Mouse (Mus musculus): ENCODE measurements around the gene Rab4b. TPM values are rescaled to one million over a fixed set of nuclear protein-coding genes. Genes with fewer than 3 reads are reported as not detected.

The Rab4b gene
- polyA plus RNA-seq, 1 experiment from 2014 or later, result 96.2 TPM

DNA sequence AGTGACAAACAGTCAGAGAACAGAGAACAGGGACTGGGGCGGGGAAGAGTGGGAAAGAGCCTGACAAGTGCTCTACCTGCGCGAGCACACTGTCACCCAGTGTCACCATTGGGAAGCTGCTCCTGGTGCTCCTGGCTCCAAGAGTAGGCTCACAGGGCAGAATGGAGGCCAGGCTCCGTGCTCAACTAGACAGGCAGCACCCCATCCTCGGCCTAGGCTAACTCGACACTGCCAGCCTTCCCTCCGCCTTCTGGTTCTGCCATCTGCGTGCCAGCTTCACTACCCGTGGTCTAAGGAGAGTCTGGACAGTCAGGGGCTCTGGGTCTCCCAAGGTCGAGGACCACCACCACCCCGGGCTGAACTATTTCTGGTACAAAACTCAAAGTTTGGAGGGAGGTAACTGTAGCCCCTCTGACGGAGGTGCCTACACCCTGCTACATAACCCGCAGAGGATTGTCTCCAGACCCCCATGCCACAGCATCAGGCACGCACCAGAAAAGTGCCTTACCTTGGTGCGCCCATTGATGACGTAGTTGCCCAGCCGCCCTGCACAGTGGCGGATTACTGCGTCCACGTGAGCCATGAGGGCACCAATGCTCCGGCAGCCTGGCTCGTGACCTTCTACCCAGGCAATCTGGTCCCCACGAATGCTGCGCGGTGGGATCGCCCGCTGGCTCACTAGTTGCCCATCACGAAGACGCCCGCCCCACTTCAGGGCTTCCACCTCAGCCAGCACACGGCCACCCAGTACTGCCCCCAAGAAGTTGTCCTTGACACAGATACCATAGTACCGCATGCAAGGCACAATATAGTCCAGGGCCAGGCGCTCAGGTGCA lies 14.4 kb downstream of the Rab4b start:
- no peak for TF ChIP-seq CTCF (IDR thresholded peaks at IDR 0.05; ENCODE audit: low read depth)
- peaks cover 26% of the 10 kb centered on the region for H3K36me3 ChIP-seq (ENCODE audit: control insufficient read depth, insufficient read depth)
- H3K27me3 ChIP-seq (replicated peaks; ENCODE audit: control insufficient read depth, insufficient read depth, low read length), result no peaks in the 10 kb centered on the region
- no peak overlapping the region for H3K4me3 ChIP-seq (ENCODE audit: low read depth, low read length)
- peak overlapping the region; percentile 77 for H3K4me2 ChIP-seq (replicated peaks; ENCODE audit: low read depth)
- no peak for ATAC-seq
- WGBS, result 75% methylated on average over 33 of the region's 33 CpGs
- peak overlapping the region; percentile 86; the same call in 1 of the 2 replicates for H3K9ac ChIP-seq (ENCODE audit: low read depth, low read length)
- H3K4me1 ChIP-seq (replicated peaks; ENCODE audit: control insufficient read depth, insufficient read depth, low read length), result peaks cover 15% of the 10 kb centered on the region
- H3K9me3 ChIP-seq (ENCODE audit: control insufficient read depth), result no peaks in the 10 kb centered on the region
- no peak overlapping the region; the same call in 1 of the 2 replicates for H3K27ac ChIP-seq (ENCODE audit: low read depth, low read length)

DNA sequence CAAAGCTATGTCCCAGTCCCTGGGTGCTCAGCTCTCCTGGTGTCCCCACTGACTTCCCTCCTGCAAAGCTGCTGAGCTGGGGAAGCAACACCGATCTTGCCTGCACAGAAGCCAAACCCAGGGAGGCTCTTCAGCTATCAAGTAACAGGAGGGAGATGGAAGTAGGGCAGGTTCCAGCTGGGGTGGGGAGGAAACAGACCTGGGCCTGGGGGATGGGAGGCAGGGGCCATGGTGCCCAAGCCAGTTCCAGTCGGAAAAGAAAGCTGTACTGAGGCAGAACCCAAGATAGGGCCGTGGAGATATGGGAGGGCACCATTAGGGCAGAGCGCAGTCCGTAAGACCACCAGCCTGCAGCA lies 15.3 kb downstream of the Rab4b start:
- Histone ChIP-seq H3K4me1 (replicated peaks; ENCODE audit: control insufficient read depth, insufficient read depth, low read length) (peaks cover 15% of the 10 kb centered on the region), H3K27ac (ENCODE audit: low read depth, low read length) (no peak overlapping the region; the same call in 1 of the 2 replicates)
- WGBS, result 66% methylated on average over 5 of the region's 5 CpGs

DNA sequence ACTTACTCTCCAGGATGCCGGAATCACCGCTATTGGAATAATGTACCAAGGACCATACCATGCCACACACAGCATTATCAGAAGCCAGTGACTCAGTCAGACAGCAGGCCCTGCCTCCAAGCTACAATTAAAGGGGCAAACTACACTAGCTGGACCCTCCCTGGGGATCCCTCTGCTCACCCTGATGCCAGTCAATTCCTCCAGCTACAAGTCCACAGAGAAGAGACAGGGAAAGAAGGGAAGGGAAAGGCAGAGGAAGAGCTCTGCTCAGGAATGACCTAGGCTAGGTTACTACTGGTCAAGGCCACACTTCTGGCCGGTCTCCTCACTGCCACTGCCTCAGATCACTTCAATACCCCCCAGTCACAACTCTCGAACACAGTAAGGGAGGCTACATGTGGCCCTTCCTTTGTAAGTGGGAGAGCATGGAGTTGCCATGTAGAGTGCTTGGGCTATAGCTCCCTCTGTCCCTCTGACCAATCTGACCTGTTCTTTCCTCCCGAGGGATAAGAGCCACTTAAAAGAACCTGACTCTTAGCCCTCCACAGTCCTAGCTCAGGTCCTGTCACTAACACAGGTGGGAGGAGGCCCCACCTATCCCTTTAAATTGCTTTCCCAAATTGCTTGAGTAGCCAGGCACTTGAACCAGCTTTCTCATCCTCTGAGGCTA lies 15.8 kb downstream of the Rab4b start:
- H3K4me1 ChIP-seq (replicated peaks; ENCODE audit: control insufficient read depth, insufficient read depth, low read length), result peaks cover 15% of the 10 kb centered on the region
- no peak overlapping the region for H3K4me3 ChIP-seq (ENCODE audit: low read depth, low read length)
- WGBS, result 74% methylated on average over 5 of the region's 5 CpGs

More for the DNA sequence above, 15.3 kb downstream of the Rab4b start:
- Histone ChIP-seq H3K4me2 (replicated peaks; ENCODE audit: low read depth) (peak overlapping the region; percentile 77; the same call in 1 of the 2 replicates), H3K27me3 (replicated peaks; ENCODE audit: control insufficient read depth, insufficient read depth, low read length) (no peaks in the 10 kb centered on the region), H3K9me3 (ENCODE audit: control insufficient read depth) (no peaks in the 10 kb centered on the region), H3K36me3 (ENCODE audit: control insufficient read depth, insufficient read depth) (peaks cover 35% of the 10 kb centered on the region), H3K9ac (ENCODE audit: low read depth, low read length) (no peak overlapping the region), H3K4me3 (ENCODE audit: low read depth, low read length) (no peak overlapping the region)
- no peak for ATAC-seq
- TF ChIP-seq CTCF (IDR thresholded peaks at IDR 0.05; ENCODE audit: low read depth), result no peak

DNA sequence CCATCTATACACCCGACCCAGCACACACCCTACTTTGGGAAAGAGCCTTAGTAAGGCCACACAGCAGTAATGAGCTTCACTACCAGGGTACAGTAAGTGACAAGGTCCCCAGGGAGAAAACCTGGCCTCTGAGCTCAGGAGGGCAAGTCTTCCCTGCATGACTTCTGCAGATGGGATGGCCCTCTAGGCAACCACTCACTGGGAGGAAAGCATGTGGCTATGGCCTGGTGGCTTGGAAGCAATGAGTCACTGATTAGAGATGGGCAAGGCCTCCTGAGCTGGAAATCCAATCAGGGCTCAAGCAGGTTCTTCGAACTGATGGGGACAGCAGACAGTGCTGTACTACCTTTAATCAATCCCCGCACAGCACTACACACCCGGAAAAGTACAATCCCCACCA lies 17.0 kb downstream of the Rab4b start:
- Histone ChIP-seq H3K27ac (ENCODE audit: low read depth, low read length) (no peak overlapping the region), H3K4me2 (replicated peaks; ENCODE audit: low read depth) (no peak overlapping the region), H3K9ac (ENCODE audit: low read depth, low read length) (no peak overlapping the region), H3K4me3 (ENCODE audit: low read depth, low read length) (no peak overlapping the region), H3K9me3 (ENCODE audit: control insufficient read depth) (no peaks in the 10 kb centered on the region), H3K27me3 (replicated peaks; ENCODE audit: control insufficient read depth, insufficient read depth, low read length) (no peaks in the 10 kb centered on the region), H3K4me1 (replicated peaks; ENCODE audit: control insufficient read depth, insufficient read depth, low read length) (peaks cover 15% of the 10 kb centered on the region), H3K36me3 (ENCODE audit: control insufficient read depth, insufficient read depth) (peaks cover 49% of the 10 kb centered on the region)
- no peak for ATAC-seq
- TF ChIP-seq CTCF (IDR thresholded peaks at IDR 0.05; ENCODE audit: low read depth), result no peak
- 64% methylated on average over 4 of the region's 4 CpGs for WGBS

More for the DNA sequence above, 15.8 kb downstream of the Rab4b start:
- Histone ChIP-seq H3K27ac (ENCODE audit: low read depth, low read length) (no peak overlapping the region; the same call in 1 of the 2 replicates), H3K27me3 (replicated peaks; ENCODE audit: control insufficient read depth, insufficient read depth, low read length) (no peaks in the 10 kb centered on the region), H3K36me3 (ENCODE audit: control insufficient read depth, insufficient read depth) (peaks cover 40% of the 10 kb centered on the region), H3K4me2 (replicated peaks; ENCODE audit: low read depth) (peak overlapping the region; percentile 77; the same call in 1 of the 2 replicates), H3K9ac (ENCODE audit: low read depth, low read length) (peak overlapping the region; percentile 7; the same call in 1 of the 2 replicates), H3K9me3 (ENCODE audit: control insufficient read depth) (no peaks in the 10 kb centered on the region)
- ATAC-seq, result no peak
- TF ChIP-seq CTCF (IDR thresholded peaks at IDR 0.05; ENCODE audit: low read depth), result no peak

DNA sequence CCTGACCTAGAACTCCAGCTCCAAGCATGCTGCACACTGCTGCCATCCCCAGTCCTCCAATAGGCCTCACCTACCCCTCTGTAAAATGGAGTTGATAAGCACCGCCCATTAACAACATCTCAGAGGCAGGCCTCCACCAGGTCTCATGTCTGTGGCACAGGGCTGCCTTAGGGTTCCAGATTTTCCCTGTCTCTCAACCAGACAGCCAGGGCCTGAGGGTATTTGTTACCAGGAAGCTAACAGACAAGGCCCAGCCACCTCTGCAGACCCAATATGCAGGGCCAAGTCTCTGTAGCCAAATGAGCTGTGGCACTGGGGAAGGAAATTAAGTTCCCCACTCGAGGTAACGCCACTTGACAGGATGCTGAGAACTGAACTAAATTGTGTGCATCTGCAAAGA lies 17.8 kb downstream of the Rab4b start:
- H3K9ac ChIP-seq (ENCODE audit: low read depth, low read length), result no peak overlapping the region
- H3K4me1 ChIP-seq (replicated peaks; ENCODE audit: control insufficient read depth, insufficient read depth, low read length), result peaks cover 15% of the 10 kb centered on the region
- WGBS, result 76% methylated on average over 3 of the region's 3 CpGs

DNA sequence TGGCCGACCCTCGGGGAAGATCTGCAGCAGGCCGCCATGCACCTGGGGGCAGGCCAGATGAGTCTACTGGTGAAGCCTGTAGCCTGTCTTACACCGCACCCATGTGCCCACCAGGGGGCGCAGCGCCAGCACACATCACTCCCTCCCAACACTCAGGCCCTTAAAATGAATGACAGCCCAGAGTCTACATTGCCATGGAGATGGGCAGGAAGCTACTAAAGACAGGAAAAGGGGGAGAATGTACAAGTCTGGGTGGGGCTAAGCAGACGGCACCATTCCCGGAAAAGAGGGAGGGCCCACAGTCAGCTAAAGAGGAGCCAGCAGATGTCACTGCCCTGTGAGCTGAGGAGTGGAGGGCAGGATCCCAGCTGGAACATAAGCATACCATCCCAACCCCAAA lies 18.8 kb downstream of the Rab4b start:
- WGBS, result 15% methylated on average over 8 of the region's 8 CpGs
- Histone ChIP-seq H3K9ac (ENCODE audit: low read depth, low read length) (no peak overlapping the region), H3K27me3 (replicated peaks; ENCODE audit: control insufficient read depth, insufficient read depth, low read length) (no peaks in the 10 kb centered on the region), H3K4me1 (replicated peaks; ENCODE audit: control insufficient read depth, insufficient read depth, low read length) (peaks cover 15% of the 10 kb centered on the region; the same call in 1 of the 2 replicates), H3K36me3 (ENCODE audit: control insufficient read depth, insufficient read depth) (peaks cover 49% of the 10 kb centered on the region), H3K27ac (ENCODE audit: low read depth, low read length) (no peak overlapping the region), H3K9me3 (ENCODE audit: control insufficient read depth) (no peaks in the 10 kb centered on the region), H3K4me2 (replicated peaks; ENCODE audit: low read depth) (0 out of 2 replicates have a peak overlapping the region, but pooled peaks have one; percentile 9), H3K4me3 (ENCODE audit: low read depth, low read length) (no peak overlapping the region)
- peak; percentile 84 for ATAC-seq
- peak; percentile 98 for TF ChIP-seq CTCF (IDR thresholded peaks at IDR 0.05; ENCODE audit: low read depth)

More for the DNA sequence above, 17.8 kb downstream of the Rab4b start:
- TF ChIP-seq CTCF (IDR thresholded peaks at IDR 0.05; ENCODE audit: low read depth), result no peak
- Histone ChIP-seq H3K36me3 (ENCODE audit: control insufficient read depth, insufficient read depth) (peaks cover 49% of the 10 kb centered on the region), H3K4me2 (replicated peaks; ENCODE audit: low read depth) (no peak overlapping the region), H3K27me3 (replicated peaks; ENCODE audit: control insufficient read depth, insufficient read depth, low read length) (no peaks in the 10 kb centered on the region), H3K27ac (ENCODE audit: low read depth, low read length) (no peak overlapping the region), H3K9me3 (ENCODE audit: control insufficient read depth) (no peaks in the 10 kb centered on the region), H3K4me3 (ENCODE audit: low read depth, low read length) (no peak overlapping the region)
- no peak for ATAC-seq

Measured in intestine, postnatal 0 days (tissue).